Mouse (Mus musculus) midbrain, embryonic 15.5 days (tissue): ENCODE measurements at regions not wholly inside any gene's neighbourhood (a gene's known extent, or its start where the extent isn't known, plus 50 kb on each side); places are given as distances from the start of the nearest gene placed in this dataset.

Experiments used
- ATAC-seq: fragments of 200-750 bp; cut with Nextera tagmentation; replicated peaks from 2 replicates; pipeline ENCODE4 v1.8.0; 2017; ENCODE audit warnings: moderate TSS enrichment
- H3K27ac ChIP-seq: fragments of 300-500 bp; sonication (generic); 2 replicates; pipeline ENCODE4 v1.5.1; 2015; ENCODE audit warnings: mild to moderate bottlenecking, inconsistent platforms
- H3K27me3 ChIP-seq: fragments of 300-500 bp; sonication (generic); replicated peaks from 2 replicates; pipeline ENCODE4 v1.6.1; 2015; ENCODE audit warnings: inconsistent platforms
- H3K36me3 ChIP-seq: fragments of 300-500 bp; sonication (generic); replicated peaks from 2 replicates; pipeline ENCODE4 v1.6.1; 2015; ENCODE audit warnings: inconsistent platforms
- H3K4me1 ChIP-seq: fragments of 300-500 bp; sonication (generic); 2 replicates; pipeline ENCODE4 v1.6.1; 2015; ENCODE audit warnings: inconsistent platforms
- H3K4me2 ChIP-seq: fragments of 300-500 bp; sonication (generic); 2 replicates; pipeline ENCODE4 v1.6.1; 2015; ENCODE audit warnings: inconsistent platforms, mild to moderate bottlenecking, moderate library complexity
- H3K4me3 ChIP-seq: fragments of 300-500 bp; sonication (generic); 2 replicates; pipeline ENCODE4 v1.5.1; 2015; ENCODE audit warnings: mild to moderate bottlenecking, inconsistent platforms
- H3K9ac ChIP-seq: fragments of 300-500 bp; sonication (generic); 2 replicates; pipeline ENCODE4 v1.6.1; 2015; ENCODE audit warnings: mild to moderate bottlenecking, inconsistent platforms
- H3K9me3 ChIP-seq: fragments of 300-500 bp; sonication (generic); 2 replicates; pipeline ENCODE4 v1.6.1; 2016; ENCODE audit warnings: inconsistent platforms
- WGBS: fragments of 180-500 bp; shearing (Covaris S2); methylation state at CpG from one replicate; pipeline ENCODE4 v1.1.7; 2015; ENCODE audit warnings: mixed read lengths; 5-methylcytosine and 5-hydroxymethylcytosine counted together

- 21% methylated on average over 6 of the region's 6 CpGs for WGBS
- no peak for ATAC-seq
- Histone ChIP-seq H3K4me2 (no peak overlapping the region), H3K27me3 (no peaks in the 10 kb centered on the region), H3K4me3 (no peak overlapping the region), H3K36me3 (no peaks in the 10 kb centered on the region), H3K9ac (no peak overlapping the region), H3K9me3 (no peaks in the 10 kb centered on the region), H3K4me1 (peaks cover 6% of the 10 kb centered on the region), H3K27ac (no peak overlapping the region)
These were observed 215.5 kb upstream of the Mphosph6 start for GRCm38 (mm10) chr8:118017261-118017660.

- Histone ChIP-seq H3K4me3 (no peak overlapping the region), H3K9ac (no peak overlapping the region), H3K9me3 (no peaks in the 10 kb centered on the region), H3K27me3 (no peaks in the 10 kb centered on the region), H3K27ac (no peak overlapping the region), H3K4me1 (no peaks in the 10 kb centered on the region), H3K36me3 (no peaks in the 10 kb centered on the region), H3K4me2 (no peak overlapping the region)
- 39% methylated on average over 2 of the region's 2 CpGs for WGBS
- no peak for ATAC-seq
These were observed 203.4 kb upstream of the Mphosph6 start for GRCm38 (mm10) chr8:118005186-118005585.

DNA sequence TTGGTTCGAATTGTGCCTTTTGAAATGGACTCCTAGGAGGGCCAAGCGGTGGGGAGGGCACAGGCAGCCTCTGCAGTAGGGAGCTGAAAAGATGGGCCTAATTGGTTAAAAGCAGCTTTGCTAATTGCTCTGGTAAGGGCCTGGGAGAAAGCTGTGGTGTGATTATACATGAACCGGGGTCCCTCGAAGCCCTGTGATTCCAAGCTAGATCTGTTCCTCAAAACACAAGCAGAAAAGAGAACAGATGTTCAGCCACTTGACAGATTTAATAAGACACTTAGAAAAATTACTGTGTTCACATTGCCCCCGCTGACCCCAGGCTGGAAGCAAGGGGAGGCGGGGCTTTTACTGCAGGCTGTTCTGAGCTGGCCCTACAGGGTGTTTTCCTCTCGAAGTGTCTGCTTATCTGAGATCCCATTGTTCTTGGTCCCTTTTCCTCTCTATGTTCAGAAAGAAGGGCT lies 202.7 kb upstream of the Mphosph6 start:
- ATAC-seq, result no peak
- 43% methylated on average over 7 of the region's 7 CpGs for WGBS

GRCm38 (mm10) chr8:118001138-118001537 lies 199.4 kb upstream of the Mphosph6 start:
- Histone ChIP-seq H3K4me3 (no peak overlapping the region), H3K4me2 (no peak overlapping the region), H3K36me3 (no peaks in the 10 kb centered on the region), H3K4me1 (no peaks in the 10 kb centered on the region), H3K27ac (no peak overlapping the region), H3K27me3 (no peaks in the 10 kb centered on the region), H3K9ac (no peak overlapping the region), H3K9me3 (no peaks in the 10 kb centered on the region)
- 92% methylated on average over 10 of the region's 10 CpGs for WGBS
- ATAC-seq, result no peak

More for the DNA sequence above, 202.7 kb upstream of the Mphosph6 start:
- Histone ChIP-seq H3K9ac (no peak overlapping the region), H3K36me3 (no peaks in the 10 kb centered on the region), H3K27me3 (no peaks in the 10 kb centered on the region), H3K4me3 (no peak overlapping the region), H3K4me2 (no peak overlapping the region), H3K4me1 (no peaks in the 10 kb centered on the region), H3K9me3 (no peaks in the 10 kb centered on the region), H3K27ac (no peak overlapping the region)

- no peaks in the 10 kb centered on the region for H3K9me3 ChIP-seq
- H3K4me1 ChIP-seq, result no peaks in the 10 kb centered on the region
- no peak overlapping the region for H3K4me3 ChIP-seq
- 90% methylated on average over 7 of the region's 7 CpGs for WGBS
- H3K9ac ChIP-seq, result no peak overlapping the region
- H3K27me3 ChIP-seq, result no peaks in the 10 kb centered on the region
- no peak overlapping the region for H3K27ac ChIP-seq
- no peaks in the 10 kb centered on the region for H3K36me3 ChIP-seq
- no peak overlapping the region for H3K4me2 ChIP-seq
- ATAC-seq, result no peak
These were observed 190.1 kb upstream of the Mphosph6 start for GRCm38 (mm10) chr8:117991826-117992225.

GRCm38 (mm10) chr8:117988781-117989180 lies 187.0 kb upstream of the Mphosph6 start:
- H3K27ac ChIP-seq, result no peak overlapping the region
- no peak for ATAC-seq
- H3K9ac ChIP-seq, result no peak overlapping the region
- 80% methylated on average over 5 of the region's 5 CpGs for WGBS
- H3K27me3 ChIP-seq, result no peaks in the 10 kb centered on the region
- no peak overlapping the region for H3K4me3 ChIP-seq
- no peaks in the 10 kb centered on the region for H3K4me1 ChIP-seq
- no peaks in the 10 kb centered on the region for H3K36me3 ChIP-seq
- no peak overlapping the region for H3K4me2 ChIP-seq
- H3K9me3 ChIP-seq, result peaks cover 5% of the 10 kb centered on the region; the same call in 1 of the 2 replicates

DNA sequence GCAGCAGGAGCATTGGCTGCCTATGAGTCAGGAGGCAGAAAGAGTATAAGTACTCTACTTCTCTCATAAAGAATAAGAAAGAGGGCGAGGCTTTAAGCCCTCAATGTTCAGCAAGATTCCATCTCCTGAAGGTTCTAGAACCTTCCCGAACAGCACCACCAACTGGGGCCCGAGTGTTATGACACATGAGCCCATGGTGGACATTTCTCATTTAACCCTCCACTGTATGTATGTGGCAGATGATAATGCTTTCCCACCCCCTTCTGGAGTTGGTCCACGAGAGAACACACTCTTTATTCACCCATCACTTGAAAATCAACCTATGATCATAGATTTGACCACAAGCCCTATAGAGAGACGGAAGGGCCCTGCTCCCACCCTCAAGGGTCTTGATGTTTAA lies 166.6 kb upstream of the Mphosph6 start:
- Histone ChIP-seq H3K27ac (no peak overlapping the region), H3K36me3 (no peaks in the 10 kb centered on the region), H3K9me3 (no peaks in the 10 kb centered on the region), H3K4me1 (no peaks in the 10 kb centered on the region), H3K4me2 (no peak overlapping the region), H3K9ac (no peak overlapping the region), H3K27me3 (no peaks in the 10 kb centered on the region), H3K4me3 (no peak overlapping the region)
- no peak for ATAC-seq
- 83% methylated on average over 5 of the region's 5 CpGs for WGBS

DNA sequence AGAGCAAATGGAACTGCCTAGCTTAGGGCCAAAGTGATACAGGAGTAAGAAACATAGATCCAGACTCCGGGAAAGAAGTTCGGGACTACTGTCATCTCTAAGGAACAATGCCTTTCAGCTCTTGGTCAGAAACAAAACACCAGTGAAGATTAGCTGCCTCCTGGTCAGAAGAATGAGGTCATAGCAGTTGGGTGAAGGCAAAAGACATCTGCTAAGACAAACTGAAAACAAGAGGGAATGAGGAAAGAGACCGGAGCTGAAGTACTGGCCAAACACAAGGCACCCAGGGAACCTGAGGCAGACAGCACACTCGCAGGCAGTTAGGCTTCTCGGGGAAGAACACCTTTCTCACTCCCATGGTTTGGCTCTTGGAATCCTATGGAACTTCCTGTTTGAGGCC lies 164.8 kb upstream of the Mphosph6 start:
- ATAC-seq, result no peak
- Histone ChIP-seq H3K27me3 (no peaks in the 10 kb centered on the region), H3K4me1 (no peaks in the 10 kb centered on the region), H3K4me3 (no peak overlapping the region), H3K4me2 (no peak overlapping the region), H3K9me3 (no peaks in the 10 kb centered on the region), H3K36me3 (no peaks in the 10 kb centered on the region), H3K27ac (no peak overlapping the region), H3K9ac (no peak overlapping the region)
- 87% methylated on average over 5 of the region's 5 CpGs for WGBS

DNA sequence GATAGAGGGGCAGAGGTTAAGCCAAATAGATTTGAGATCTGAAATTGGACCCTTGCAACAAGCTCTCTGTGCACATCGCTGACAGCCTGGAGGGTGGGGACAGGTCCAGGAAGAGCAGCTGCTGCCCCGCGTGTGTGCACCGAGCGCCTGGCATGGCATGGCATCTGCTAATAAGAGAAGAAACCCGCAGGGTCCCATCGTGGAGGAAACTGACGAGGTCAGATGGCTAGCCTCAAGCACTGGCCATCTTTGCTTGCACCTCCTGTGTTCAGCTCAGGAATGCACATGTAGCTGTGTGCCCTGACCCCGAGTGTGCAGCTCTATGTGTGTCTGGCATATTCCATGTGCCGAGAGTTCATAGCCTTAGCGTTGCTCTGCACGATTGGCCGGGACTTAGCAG lies 161.7 kb upstream of the Mphosph6 start:
- no peak overlapping the region for H3K9ac ChIP-seq
- H3K27ac ChIP-seq, result no peak overlapping the region
- no peak for ATAC-seq
- H3K4me1 ChIP-seq, result 0 out of 2 replicates have a peak, but pooled peaks cover 3% of the 10 kb centered on the region
- H3K4me3 ChIP-seq, result no peak overlapping the region
- H3K9me3 ChIP-seq, result no peaks in the 10 kb centered on the region
- WGBS, result 82% methylated on average over 13 of the region's 13 CpGs
- no peak overlapping the region for H3K4me2 ChIP-seq
- H3K27me3 ChIP-seq, result no peaks in the 10 kb centered on the region
- no peaks in the 10 kb centered on the region for H3K36me3 ChIP-seq

DNA sequence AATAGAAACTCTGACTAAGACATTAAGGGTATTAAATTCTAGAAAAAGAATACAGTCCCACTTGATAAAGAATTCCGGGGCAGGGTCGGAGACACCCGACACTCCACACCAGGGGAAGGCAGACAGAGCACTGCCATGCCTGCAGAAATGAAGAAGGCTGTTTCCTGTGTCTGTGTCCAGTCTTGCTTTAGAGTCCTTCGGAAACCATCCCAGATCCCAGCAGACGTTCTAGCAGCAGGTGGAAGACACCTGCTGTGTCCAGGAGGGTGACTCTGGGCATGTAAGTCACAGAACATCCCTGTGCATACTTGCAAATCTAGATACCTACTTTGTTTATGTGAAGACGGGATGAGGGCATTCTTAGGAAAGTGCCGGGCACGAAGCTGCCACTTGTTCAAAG lies 160.9 kb upstream of the Mphosph6 start:
- Histone ChIP-seq H3K4me3 (no peak overlapping the region), H3K27ac (no peak overlapping the region), H3K4me1 (0 out of 2 replicates have a peak, but pooled peaks cover 3% of the 10 kb centered on the region), H3K36me3 (no peaks in the 10 kb centered on the region), H3K9me3 (no peaks in the 10 kb centered on the region), H3K27me3 (no peaks in the 10 kb centered on the region), H3K9ac (no peak overlapping the region), H3K4me2 (no peak overlapping the region)
- 86% methylated on average over 8 of the region's 8 CpGs for WGBS
- ATAC-seq, result no peak

GRCm38 (mm10) chr8:117959501-117959900 lies 157.8 kb upstream of the Mphosph6 start:
- no peak overlapping the region for H3K4me3 ChIP-seq
- WGBS, result 60% methylated on average over 8 of the region's 8 CpGs
- ATAC-seq, result no peak

DNA sequence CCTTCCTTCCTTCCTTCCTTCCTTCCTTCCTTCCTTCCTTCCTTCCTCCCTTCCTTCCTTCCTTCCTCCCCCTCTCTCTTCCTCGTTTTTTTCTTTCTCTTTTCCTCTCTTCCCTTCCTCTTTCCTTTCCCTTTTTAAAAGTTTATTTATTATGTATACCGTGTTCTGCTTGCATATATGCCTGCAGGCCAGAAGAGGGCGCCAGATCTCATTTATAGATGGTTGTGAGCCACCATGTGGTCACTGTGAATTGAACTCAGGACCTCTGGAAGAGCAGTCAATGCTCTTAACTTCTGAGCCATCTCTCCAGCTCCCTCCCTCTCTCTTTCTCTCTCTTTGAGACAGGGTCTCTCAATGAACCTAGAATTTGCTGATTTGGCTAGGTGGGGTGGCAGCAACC lies 157.2 kb upstream of the Mphosph6 start:
- Histone ChIP-seq H3K9me3 (no peaks in the 10 kb centered on the region), H3K27ac (no peak overlapping the region), H3K4me1 (0 out of 2 replicates have a peak, but pooled peaks cover 3% of the 10 kb centered on the region), H3K4me3 (no peak overlapping the region), H3K9ac (no peak overlapping the region), H3K36me3 (no peaks in the 10 kb centered on the region), H3K27me3 (no peaks in the 10 kb centered on the region), H3K4me2 (no peak overlapping the region)
- 50% methylated on average over 3 of the region's 3 CpGs for WGBS
- ATAC-seq, result no peak

More at GRCm38 (mm10) chr8:117959501-117959900, 157.8 kb upstream of the Mphosph6 start:
- no peaks in the 10 kb centered on the region for H3K36me3 ChIP-seq
- H3K4me1 ChIP-seq, result 0 out of 2 replicates have a peak, but pooled peaks cover 3% of the 10 kb centered on the region
- H3K27me3 ChIP-seq, result no peaks in the 10 kb centered on the region
- no peaks in the 10 kb centered on the region for H3K9me3 ChIP-seq
- no peak overlapping the region for H3K4me2 ChIP-seq
- H3K27ac ChIP-seq, result no peak overlapping the region
- H3K9ac ChIP-seq, result no peak overlapping the region

GRCm38 (mm10) chr8:117951656-117952055 lies 149.9 kb upstream of the Mphosph6 start:
- Histone ChIP-seq H3K9me3 (no peaks in the 10 kb centered on the region), H3K36me3 (no peaks in the 10 kb centered on the region), H3K27ac (no peak overlapping the region), H3K4me2 (no peak overlapping the region), H3K4me3 (no peak overlapping the region), H3K27me3 (no peaks in the 10 kb centered on the region), H3K9ac (no peak overlapping the region), H3K4me1 (peaks cover 5% of the 10 kb centered on the region; the same call in 1 of the 2 replicates)
- 24% methylated on average over 5 of the region's 5 CpGs for WGBS
- ATAC-seq, result no peak
